Mouse (Mus musculus) granulocyte monocyte progenitor cell, adult 5-6 weeks (primary cell): ENCODE measurements around the gene Plcg1. TPM values are rescaled to one million over a fixed set of nuclear protein-coding genes. Genes with fewer than 3 reads are reported as not detected.

Experiments used
- ATAC-seq: replicated peaks from 2 replicates; pipeline ENCODE4 v1.8.0; 2016; ENCODE audit warnings: mild to moderate bottlenecking, moderate TSS enrichment, inconsistent platforms; ENCODE audit not compliant: poor library complexity, severe bottlenecking
- total RNA-seq, 2 experiments: library from RNA; stranded (forward) in 1 of 2; stranded (reverse) in 1 of 2; fragments of 200-712, 200-1000 nt in 1 of 2; fragments of >200 nt in 1 of 2; fragmentation: Nextera tagmentation in 1 of 2; gene quantifications; 2 replicates each; pipeline ENCODE4 v1.2.3; 2014 to 2017

Plcg1 gene
- total RNA-seq (2014; fragmentation: Nextera tagmentation) (22.9 and 27.0 TPM in 2 replicates), total RNA-seq (2017) (16.5 and 17.8 TPM in 2 replicates)

GRCm38 (mm10) chr2:160731117-160731838, at the start of gene Plcg1:
Gene Plcg1, plus strand, starts transcription at chr2:160731300.
- ATAC-seq = peak; percentile 72

- ATAC-seq = peak; percentile 70
Measured at GRCm38 (mm10) chr2:160700271-160700670, 30.8 kb upstream of the Plcg1 start.

GRCm38 (mm10) chr2:160701603-160702002, 29.5 kb upstream of the Plcg1 start:
- ATAC-seq = no peak

- no peak for ATAC-seq
Measured at GRCm38 (mm10) chr2:160702824-160703223, 28.3 kb upstream of the Plcg1 start.

- no peak for ATAC-seq
Measured at GRCm38 (mm10) chr2:160707673-160708072, 23.4 kb upstream of the Plcg1 start.

- no peak for ATAC-seq
Measured at GRCm38 (mm10) chr2:160715463-160716030, 15.6 kb upstream of the Plcg1 start.

GRCm38 (mm10) chr2:160717269-160717668, 13.8 kb upstream of the Plcg1 start:
- peak; percentile 80 for ATAC-seq

GRCm38 (mm10) chr2:160718811-160719210, 12.3 kb upstream of the Plcg1 start:
- ATAC-seq = no peak

DNA sequence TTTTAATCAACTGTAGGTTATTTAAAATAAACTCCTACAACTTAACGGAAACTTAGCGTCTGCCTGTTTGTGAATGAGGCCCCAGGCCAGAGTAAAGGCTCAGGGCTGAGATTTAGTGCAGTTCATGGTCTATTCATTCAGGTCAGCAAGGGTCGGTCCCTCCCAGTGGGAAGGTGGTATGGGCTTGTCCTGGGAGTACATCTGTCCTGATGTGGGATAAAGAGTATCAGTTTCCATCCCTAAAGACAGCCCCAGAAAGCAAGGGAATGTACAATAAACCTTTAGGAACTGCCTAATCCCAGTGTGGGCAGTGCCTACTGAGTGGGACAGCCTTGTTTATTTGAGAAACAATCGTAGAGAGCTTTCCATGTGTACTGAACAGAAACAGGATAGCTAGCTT, 8.4 kb upstream of the Plcg1 start:
- no peak for ATAC-seq

DNA sequence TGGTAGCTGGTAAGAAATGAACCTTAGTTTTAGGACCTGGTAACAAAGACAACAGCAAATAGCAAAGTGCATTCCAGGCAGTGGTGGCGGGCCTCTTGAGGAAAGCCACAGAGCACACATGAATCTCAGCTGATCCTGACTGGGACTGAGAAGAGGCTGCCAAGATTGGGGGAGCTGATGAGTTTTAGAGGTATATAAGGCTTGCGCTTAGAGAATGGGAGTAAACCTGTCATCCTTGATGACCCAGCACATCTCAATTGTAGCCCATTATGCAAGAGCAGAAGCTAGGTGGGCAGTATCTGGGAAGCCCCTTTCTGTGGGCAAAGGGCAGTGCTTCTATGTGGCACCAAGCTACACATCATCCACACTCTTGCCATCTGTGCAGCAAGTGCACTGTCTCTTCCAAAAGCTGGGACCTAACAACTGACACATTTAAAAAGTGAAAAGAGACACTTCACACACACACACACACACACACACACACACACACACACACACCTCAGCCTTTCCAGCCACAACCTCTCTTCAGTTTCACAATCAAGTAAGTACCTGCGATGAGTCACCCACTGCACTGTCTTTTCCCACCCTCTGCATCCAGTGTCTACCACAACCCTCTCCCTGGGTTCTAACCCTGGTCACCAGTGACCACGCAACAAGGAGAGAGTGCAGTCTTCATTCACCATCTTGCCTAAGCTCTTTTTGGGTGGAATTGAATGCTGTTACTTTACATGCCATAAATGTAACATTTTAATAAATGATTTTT, 7.3 kb upstream of the Plcg1 start:
- peak; percentile 34; the same call in 1 of the 2 replicates for ATAC-seq

GRCm38 (mm10) chr2:160724536-160724935, 6.6 kb upstream of the Plcg1 start:
- ATAC-seq = no peak

DNA sequence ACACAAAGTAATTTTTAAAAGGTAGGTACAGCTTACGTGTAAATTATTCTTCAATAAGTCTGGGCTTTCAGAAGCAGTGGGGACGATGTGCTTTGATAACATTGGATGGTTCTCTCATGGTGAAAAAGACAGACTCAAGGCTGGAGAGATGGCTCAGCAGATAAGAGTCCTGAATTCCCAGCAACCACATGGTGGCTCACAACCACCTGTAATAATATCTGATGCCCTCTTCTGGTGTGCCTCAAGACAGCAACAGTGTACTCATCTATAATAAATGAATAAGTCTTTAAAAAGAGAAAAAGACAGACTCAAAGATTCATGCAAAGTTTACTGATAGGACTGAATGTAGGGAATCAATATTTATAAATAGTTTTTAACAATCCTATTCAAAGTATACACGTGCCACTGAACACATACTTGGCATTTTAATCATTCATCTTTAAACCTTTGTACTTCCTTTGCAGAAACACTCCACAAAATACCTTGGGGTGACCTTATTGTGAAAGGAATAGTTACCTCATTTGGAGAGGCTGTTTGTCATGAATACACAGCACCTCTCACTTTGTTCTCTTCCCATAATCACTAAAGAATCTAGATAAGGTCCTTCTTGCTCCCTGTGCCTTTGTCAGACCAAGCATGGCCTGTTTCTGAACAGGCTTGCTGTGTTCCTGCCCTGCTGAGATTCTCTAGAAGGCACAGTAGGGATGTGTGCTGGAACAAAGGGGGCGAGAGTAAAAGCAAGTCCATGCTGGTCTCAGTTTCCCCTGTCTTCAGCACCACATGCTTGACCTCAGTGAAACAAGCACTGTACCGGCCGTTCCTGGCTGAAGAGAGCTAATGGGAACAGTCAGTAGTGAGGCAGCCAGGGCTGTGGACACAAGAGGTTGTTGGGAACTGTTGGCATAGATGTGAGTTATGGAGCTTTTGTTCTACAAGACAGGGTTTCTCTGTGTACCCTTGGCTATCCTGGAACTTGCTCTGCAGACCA, 4.9 kb upstream of the Plcg1 start:
- ATAC-seq = no peak

GRCm38 (mm10) chr2:160728972-160729371, 2.1 kb upstream of the Plcg1 start:
- no peak for ATAC-seq

DNA sequence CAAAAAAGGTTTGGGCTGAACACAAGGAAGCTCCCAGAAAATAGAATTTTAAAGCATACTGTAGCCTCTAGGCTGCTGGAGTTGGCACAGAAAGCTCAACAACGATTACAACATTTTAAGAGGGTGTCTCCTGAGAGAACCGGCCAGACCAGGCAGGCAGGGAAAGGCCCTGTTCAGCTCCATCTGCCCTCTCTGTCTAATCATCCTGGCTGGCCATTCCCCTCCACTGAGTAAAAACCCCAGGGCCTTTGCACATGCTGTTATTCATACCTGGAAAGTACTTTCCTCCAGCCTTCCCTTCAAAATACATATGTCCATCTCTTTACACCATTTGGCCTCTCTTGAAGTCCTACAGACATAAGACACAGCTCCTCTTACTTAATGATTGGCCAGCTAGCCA, 1.7 kb upstream of the Plcg1 start:
- ATAC-seq = no peak

DNA sequence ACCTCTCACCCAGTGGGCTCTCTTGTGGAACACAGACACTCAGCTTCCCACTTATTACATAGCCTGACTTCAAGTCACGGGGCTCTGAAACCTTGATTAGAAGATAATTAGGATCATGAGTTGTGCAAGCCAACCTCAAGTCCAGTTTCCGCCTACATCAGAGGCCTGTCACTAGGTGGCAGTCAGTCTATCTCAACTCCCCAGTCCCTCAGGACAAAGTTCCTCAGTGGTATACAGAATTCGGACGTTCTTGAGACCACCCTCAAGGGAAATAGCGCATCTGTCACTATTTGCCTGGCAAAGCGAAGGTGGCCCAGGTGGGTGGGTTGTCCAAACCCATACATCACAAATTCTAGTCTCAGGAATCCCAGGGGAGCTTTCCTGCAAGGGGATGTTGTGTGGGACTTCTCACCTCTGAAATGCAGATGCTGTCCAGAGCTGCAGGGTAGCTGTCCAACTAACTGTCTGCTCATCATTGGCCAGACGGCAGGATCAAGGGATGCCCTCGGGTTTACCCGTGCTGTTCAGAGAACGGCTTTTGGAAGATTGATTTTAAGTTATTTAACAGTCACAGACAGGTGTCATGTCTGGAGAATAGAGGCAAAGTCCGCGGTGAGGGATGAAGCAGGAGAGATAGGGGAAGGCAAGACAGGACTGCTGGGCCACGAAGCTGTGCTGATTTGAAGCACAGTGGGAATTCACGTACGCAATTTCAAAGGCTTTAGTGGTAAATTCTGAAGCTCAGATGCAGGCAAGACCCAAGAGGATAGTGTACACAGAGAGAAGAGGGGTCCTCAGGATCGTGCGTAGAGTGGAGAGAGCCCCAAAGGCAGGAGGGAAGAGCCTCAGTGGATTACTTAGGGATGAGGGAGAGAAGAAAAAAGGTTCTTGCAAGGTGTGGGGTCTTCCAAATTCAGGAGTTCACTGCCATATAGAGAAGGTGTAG, 976 bp upstream of the Plcg1 start:
- ATAC-seq = peak; percentile 60

GRCm38 (mm10) chr2:160730797-160731116, 343 bp upstream of the Plcg1 start:
- ATAC-seq = no peak

DNA sequence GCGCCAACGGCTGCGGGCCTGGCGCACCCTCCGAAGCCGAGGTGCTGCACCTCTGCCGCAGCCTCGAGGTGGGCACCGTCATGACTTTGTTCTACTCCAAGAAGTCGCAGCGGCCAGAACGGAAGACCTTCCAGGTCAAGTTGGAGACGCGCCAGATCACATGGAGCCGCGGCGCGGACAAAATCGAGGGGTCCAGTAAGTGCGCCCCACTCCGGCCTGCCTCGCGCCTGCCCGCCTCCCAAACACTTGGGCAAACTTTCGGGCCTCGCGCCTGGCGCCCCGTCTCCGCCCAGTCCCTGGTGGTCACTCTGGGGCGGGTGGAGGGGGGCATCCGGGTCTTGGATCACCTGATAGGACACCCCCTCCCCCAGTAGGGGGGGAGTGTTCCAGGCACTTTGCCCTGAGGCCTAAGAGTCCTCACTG, 750 bp downstream of the Plcg1 start:
- peak; percentile 11 for ATAC-seq

GRCm38 (mm10) chr2:160732420-160732995, 1.4 kb downstream of the Plcg1 start:
- ATAC-seq = no peak

- no peak for ATAC-seq
Measured at GRCm38 (mm10) chr2:160733131-160733531, 2.0 kb downstream of the Plcg1 start.
